Mouse (Mus musculus) small intestine, adult 2 months (tissue): Measurements from ENCODE around the gene Ufc1.
A peak's percentile ranks its signal among the peaks of the same experiment; 100 is the strongest.

Source experiments
- CTCF ChIP-seq: fragments of 200-500 bp; IDR thresholded peaks from 2 replicates; pipeline ENCODE4 v1.5.1; 2012; ENCODE audit warnings: low read depth, mild to moderate bottlenecking, control low read depth, inconsistent platforms, low read length, moderate library complexity, mixed read lengths; ENCODE audit not compliant: insufficient replicate concordance, insufficient read length; ENCODE audit errors: extremely low read depth
- POLR2A ChIP-seq: fragments of 200-500 bp; IDR thresholded peaks from 2 replicates; pipeline ENCODE4 v1.6.1; 2012; ENCODE audit warnings: low read depth, mild to moderate bottlenecking, control low read depth, inconsistent platforms, low read length, moderate library complexity

- TF ChIP-seq CTCF (no peak), POLR2A (peak; percentile 13; the same call in 1 of the 2 replicates)
These were observed 13.8 kb downstream of the Ufc1 start, which contains the start of gene Ppox for GRCm38 (mm10) chr1:171280916-171281527.
